Mouse (Mus musculus): ENCODE measurements around the gene Lpin1. TPM values are rescaled to one million over a fixed set of nuclear protein-coding genes. Genes with fewer than 3 reads are reported as not detected.

The Lpin1 gene
- 26.2 TPM for polyA plus RNA-seq (2017; shearing (Covaris generic))

GRCm38 (mm10) chr12:16610936-16611335 is at the start of gene Lpin1:
Lpin1 (minus strand) TSS chr12:16610966.

DNA sequence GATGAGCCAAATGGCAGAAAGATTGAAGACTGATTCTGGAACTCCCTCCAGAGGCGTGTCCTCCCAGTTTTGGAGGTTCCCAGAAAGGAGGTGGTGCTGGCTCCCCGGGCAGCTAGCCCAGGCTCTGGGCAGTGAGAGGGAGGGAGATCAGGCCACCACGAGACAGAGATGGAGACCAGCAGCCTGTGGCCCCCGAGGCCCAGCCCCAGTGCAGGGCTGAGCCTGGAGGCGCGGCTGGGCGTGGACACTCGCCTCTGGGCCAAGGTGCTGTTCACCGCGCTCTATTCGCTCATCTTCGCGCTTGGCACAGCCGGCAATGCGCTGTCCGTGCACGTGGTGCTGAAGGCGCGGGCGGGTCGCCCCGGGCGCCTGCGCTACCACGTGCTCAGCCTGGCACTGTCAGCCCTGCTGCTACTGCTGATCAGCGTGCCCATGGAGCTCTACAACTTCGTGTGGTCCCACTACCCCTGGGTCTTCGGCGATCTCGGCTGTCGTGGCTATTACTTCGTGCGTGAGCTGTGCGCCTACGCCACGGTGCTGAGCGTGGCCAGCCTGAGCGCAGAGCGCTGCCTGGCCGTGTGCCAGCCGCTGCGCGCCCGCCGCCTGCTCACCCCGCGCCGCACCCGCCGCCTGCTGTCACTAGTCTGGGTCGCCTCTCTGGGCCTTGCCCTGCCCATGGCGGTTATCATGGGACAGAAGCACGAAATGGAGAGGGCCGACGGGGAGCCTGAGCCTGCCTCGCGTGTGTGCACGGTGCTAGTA is 42.7 kb upstream of the Lpin1 start, which contains the start of gene Ntsr2:
Gene Ntsr2, plus strand, starts transcription at position 51 of the 762 bp plus-strand sequence.

Other genes starting within 250 kb of the Lpin1 start
- gene Ntsr2, start 42.4 kb upstream of the Lpin1 start, polyA plus RNA-seq (2017; shearing (Covaris generic)): not detected
- gene Greb1, start 189.9 kb upstream of the Lpin1 start, polyA plus RNA-seq (2017; shearing (Covaris generic)): 0.17 TPM
- gene E2f6, start 200.0 kb upstream of the Lpin1 start, polyA plus RNA-seq (2017; shearing (Covaris generic)): 27.9 TPM